Mouse (Mus musculus): ENCODE data around the gene H6pd. TPM values are rescaled to one million over a fixed set of nuclear protein-coding genes. Genes with fewer than 3 reads are reported as not detected.

Gene H6pd
- polyA plus RNA-seq, 1 experiment = 22.0 TPM

DNA sequence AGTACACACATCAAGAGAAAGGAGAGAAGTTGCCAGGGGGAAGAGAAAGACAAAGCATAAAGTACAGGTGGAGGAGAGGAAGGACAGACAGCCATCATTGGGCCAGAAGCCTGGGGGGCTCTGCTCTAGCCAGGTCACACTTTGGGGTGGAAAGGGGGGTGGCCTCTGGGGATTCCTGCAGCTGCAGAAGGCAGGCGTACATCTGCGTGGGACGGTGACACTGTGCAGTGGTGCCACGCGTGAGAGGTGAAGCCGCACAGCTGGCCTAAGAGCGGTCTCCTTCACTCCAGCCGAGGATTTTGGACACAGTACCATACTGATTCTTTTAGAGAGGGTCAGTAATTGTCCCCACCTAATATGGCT lies 16.2 kb downstream of the H6pd start:
- Histone ChIP-seq H3K36me3 (ENCODE audit: control insufficient read depth, insufficient read depth, low read length) (peaks cover 3% of the 10 kb centered on the region; the same call in 1 of the 2 replicates), H3K27me3 (ENCODE audit: control insufficient read depth, insufficient read depth, low read length) (no peaks in the 10 kb centered on the region), H3K27ac (ENCODE audit: insufficient read depth, low read depth, low read length) (no peak overlapping the region), H3K4me3 (ENCODE audit: low read depth, low read length) (no peak overlapping the region), H3K4me1 (ENCODE audit: control insufficient read depth, insufficient read depth, insufficient read length, low read length) (peaks cover 27% of the 10 kb centered on the region)
- 97% methylated on average over 8 of the region's 8 CpGs for WGBS
- TF ChIP-seq CTCF (IDR thresholded peaks at IDR 0.05; ENCODE audit: extremely low read depth, insufficient read length, insufficient replicate concordance, low read depth, low read length) (no peak), POLR2A (IDR thresholded peaks at IDR 0.05; ENCODE audit: low read depth, low read length) (no peak)

DNA sequence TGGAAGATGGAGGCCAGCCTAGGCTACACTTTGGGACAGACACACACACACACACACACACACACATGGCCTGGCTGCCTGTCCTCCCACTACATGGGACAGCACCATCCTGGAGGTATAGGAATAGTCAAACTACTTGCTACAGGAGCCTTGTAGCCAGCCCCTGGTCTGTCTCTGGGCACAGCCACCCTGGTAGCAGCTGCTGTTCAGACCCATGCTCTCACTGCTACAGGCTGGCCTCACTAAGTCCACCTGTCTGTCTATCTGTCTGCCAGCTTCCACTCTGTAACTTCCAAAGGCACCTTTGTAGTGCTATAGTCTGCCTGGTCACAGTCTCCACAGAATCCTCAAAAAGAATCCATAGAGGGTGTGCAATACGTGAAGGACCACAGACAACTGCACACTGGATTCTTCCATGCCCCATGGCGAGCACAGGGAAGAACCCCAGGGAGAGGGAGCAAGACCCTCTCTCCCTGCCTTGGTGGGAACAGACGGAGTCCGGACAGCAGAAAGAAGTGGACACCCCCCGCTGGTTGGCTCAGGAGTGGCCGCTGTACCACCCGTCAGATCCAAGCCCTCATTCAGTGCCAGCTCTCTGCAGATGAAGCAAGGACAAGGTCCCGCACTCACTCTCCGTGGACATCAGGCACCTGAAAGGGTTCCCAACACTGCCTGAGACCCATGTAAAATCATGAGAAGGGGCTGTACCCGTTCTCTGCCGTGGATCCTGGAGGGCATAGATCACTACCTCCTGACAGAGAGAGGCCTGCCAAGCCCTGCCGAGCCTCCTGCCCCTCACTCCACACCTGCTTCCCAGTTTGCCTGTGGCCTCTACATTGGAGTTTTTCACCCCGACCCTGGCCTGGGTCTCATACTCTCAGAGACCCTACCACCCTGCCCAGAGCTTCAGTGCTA lies 16.8 kb downstream of the H6pd start:
- TF ChIP-seq CTCF (IDR thresholded peaks at IDR 0.05; ENCODE audit: extremely low read depth, insufficient read length, insufficient replicate concordance, low read depth, low read length) (no peak), POLR2A (IDR thresholded peaks at IDR 0.05; ENCODE audit: low read depth, low read length) (no peak)
- Histone ChIP-seq H3K4me1 (ENCODE audit: control insufficient read depth, insufficient read depth, insufficient read length, low read length) (peaks cover 29% of the 10 kb centered on the region), H3K36me3 (ENCODE audit: control insufficient read depth, insufficient read depth, low read length) (peaks cover 3% of the 10 kb centered on the region; the same call in 1 of the 2 replicates), H3K27me3 (ENCODE audit: control insufficient read depth, insufficient read depth, low read length) (no peaks in the 10 kb centered on the region), H3K4me3 (ENCODE audit: low read depth, low read length) (no peak overlapping the region), H3K27ac (ENCODE audit: insufficient read depth, low read depth, low read length) (no peak overlapping the region)
- 89% methylated on average over 13 of the region's 13 CpGs for WGBS

DNA sequence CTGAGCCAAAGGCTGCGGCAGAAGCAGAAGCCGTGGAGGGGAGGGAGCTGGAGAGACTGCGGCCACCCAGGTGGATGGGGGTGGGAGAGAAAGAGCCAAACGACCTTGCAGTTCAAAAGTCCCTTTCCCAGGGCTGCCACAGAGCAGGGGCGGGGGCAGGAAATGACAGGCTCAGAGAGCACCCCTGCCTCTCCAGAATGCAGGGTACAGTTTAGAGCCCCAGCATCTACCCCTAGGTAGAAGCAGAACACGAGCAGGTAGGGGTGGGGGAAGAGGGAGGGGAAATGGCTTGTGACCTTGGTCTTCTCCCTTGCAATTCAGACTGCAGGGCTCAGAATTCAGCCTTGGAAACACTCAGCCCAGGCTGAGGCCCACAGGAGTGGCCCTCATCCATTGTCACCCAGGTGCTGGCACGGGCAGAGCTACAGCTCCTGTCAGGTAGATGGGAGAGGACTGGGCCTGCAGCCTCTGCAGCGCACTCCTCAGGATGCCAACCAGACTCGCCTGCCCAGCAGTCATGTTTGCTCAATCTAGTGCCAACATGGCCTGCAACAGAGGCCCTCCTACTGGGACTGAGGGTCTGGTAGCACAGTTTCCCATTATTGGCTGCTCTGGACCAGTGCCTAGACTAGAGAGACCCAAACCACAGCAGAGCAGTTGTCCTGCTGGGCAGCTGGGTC lies 17.7 kb downstream of the H6pd start:
- H3K27me3 ChIP-seq (ENCODE audit: control insufficient read depth, insufficient read depth, low read length) = no peaks in the 10 kb centered on the region
- H3K27ac ChIP-seq (ENCODE audit: insufficient read depth, low read depth, low read length) = no peak overlapping the region
- H3K4me1 ChIP-seq (ENCODE audit: control insufficient read depth, insufficient read depth, insufficient read length, low read length) = peaks cover 30% of the 10 kb centered on the region
- H3K4me3 ChIP-seq (ENCODE audit: low read depth, low read length) = no peak overlapping the region
- WGBS = 28% methylated on average over 9 of the region's 9 CpGs
- peaks cover 3% of the 10 kb centered on the region; the same call in 1 of the 2 replicates for H3K36me3 ChIP-seq (ENCODE audit: control insufficient read depth, insufficient read depth, low read length)
- TF ChIP-seq CTCF (IDR thresholded peaks at IDR 0.05; ENCODE audit: extremely low read depth, insufficient read length, insufficient replicate concordance, low read depth, low read length) = no peak
- no peak for TF ChIP-seq POLR2A (IDR thresholded peaks at IDR 0.05; ENCODE audit: low read depth, low read length)

DNA sequence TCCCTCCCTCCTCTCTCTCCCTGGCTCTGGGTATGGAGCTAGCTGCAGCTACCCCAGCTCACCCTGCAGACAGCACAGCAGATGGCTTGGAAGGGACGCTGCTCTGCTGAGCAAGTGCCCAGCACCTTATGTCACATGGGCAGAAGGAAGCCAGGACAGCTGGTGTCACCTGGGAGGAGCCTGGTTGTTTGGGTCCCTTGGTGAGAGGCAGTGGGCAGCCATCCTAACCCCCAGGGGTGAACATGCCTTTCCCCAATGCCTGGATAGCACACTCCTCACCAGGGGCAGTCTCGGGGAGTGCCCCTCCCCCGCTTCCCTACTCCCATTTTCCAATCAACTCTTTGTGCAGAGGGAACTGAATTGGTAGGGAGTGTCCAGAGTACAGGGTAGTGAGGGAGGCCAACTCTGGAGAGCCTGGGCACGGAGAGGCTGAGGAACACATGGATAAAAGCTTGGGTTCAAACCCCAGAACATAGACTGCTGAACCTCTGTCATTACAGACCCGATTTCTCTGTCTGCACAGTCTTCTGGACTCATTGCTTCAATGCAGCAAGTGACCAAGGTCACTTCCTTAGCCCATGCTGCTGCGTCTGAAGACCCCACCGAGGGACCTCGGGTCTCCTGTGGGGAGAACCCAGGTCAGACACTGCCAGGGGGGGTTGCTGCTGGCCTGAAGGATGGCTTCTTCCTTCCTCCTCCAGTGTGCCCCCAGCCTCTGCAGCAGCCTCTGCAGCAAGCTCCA lies 18.4 kb downstream of the H6pd start:
- Histone ChIP-seq H3K36me3 (ENCODE audit: control insufficient read depth, insufficient read depth, low read length) (peaks cover 3% of the 10 kb centered on the region; the same call in 1 of the 2 replicates), H3K4me3 (ENCODE audit: low read depth, low read length) (no peak overlapping the region), H3K27me3 (ENCODE audit: control insufficient read depth, insufficient read depth, low read length) (no peaks in the 10 kb centered on the region), H3K4me1 (ENCODE audit: control insufficient read depth, insufficient read depth, insufficient read length, low read length) (peaks cover 24% of the 10 kb centered on the region), H3K27ac (ENCODE audit: insufficient read depth, low read depth, low read length) (peak overlapping the region; percentile 33; the same call in 1 of the 2 replicates)
- WGBS = 26% methylated on average over 8 of the region's 8 CpGs
- TF ChIP-seq POLR2A (IDR thresholded peaks at IDR 0.05; ENCODE audit: low read depth, low read length) (no peak), CTCF (IDR thresholded peaks at IDR 0.05; ENCODE audit: extremely low read depth, insufficient read length, insufficient replicate concordance, low read depth, low read length) (no peak)

DNA sequence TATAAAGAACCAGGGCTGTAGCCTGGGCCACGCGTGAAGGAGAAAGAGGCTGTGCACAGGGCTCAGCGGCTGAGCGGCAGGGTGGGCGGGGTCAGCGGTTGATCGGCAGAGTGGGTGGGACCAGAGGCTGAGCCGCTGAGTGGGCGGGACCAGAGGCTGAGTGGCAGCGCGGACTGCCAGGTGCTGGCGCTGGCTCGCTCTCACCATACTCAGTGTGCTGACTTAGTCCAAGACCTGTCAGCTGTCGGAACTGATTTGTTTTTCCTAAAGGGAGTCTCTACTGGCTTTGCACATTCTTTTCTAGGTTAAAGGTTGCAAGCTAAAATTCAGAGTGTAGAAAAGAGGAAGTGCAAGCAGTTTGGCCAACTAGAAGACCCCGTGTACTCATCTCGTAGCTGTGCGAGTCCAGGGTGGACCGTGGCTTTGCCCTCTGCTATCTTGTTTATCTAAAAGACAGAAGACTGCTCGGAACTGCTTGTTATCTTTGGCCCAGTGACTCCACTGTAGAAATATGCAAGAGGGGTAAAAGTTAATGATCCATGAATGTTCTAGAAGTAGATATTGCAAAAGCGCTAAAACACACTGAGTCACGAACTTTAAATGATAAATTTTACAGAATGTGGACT lies 19.8 kb downstream of the H6pd start:
- Histone ChIP-seq H3K27ac (ENCODE audit: insufficient read depth, low read depth, low read length) (peak overlapping the region; percentile 63), H3K36me3 (ENCODE audit: control insufficient read depth, insufficient read depth, low read length) (peaks cover 1% of the 10 kb centered on the region; the same call in 1 of the 2 replicates), H3K4me3 (ENCODE audit: low read depth, low read length) (no peak overlapping the region; the same call in 1 of the 2 replicates), H3K27me3 (ENCODE audit: control insufficient read depth, insufficient read depth, low read length) (no peaks in the 10 kb centered on the region), H3K4me1 (ENCODE audit: control insufficient read depth, insufficient read depth, insufficient read length, low read length) (peaks cover 27% of the 10 kb centered on the region)
- WGBS = 1% methylated on average over 21 of the region's 21 CpGs
- TF ChIP-seq CTCF (IDR thresholded peaks at IDR 0.05; ENCODE audit: extremely low read depth, insufficient read length, insufficient replicate concordance, low read depth, low read length) = no peak
- no peak for TF ChIP-seq POLR2A (IDR thresholded peaks at IDR 0.05; ENCODE audit: low read depth, low read length)

- Histone ChIP-seq H3K27me3 (ENCODE audit: control insufficient read depth, insufficient read depth, low read length) (no peaks in the 10 kb centered on the region), H3K27ac (ENCODE audit: insufficient read depth, low read depth, low read length) (no peak overlapping the region), H3K4me1 (ENCODE audit: control insufficient read depth, insufficient read depth, insufficient read length, low read length) (peaks cover 27% of the 10 kb centered on the region), H3K4me3 (ENCODE audit: low read depth, low read length) (no peak overlapping the region), H3K36me3 (ENCODE audit: control insufficient read depth, insufficient read depth, low read length) (no peaks in the 10 kb centered on the region; the same call in 1 of the 2 replicates)
- no peak for TF ChIP-seq CTCF (IDR thresholded peaks at IDR 0.05; ENCODE audit: extremely low read depth, insufficient read length, insufficient replicate concordance, low read depth, low read length)
- no peak for TF ChIP-seq POLR2A (IDR thresholded peaks at IDR 0.05; ENCODE audit: low read depth, low read length)
- 91% methylated on average over 6 of the region's 6 CpGs for WGBS
These were observed 20.5 kb downstream of the H6pd start for GRCm38 (mm10) chr4:149988301-149988700.
